Mouse (Mus musculus): ENCODE measurements around the gene Tbx6. TPM values are rescaled to one million over a fixed set of nuclear protein-coding genes. Genes with fewer than 3 reads are reported as not detected.
A peak's percentile ranks its signal among the peaks of the same experiment; 100 is the strongest.
"Not testable (repeated sequence)": the region's sequence is repeated elsewhere in the genome, so short reads cannot be mapped to it uniquely, and the experiment has no call there.

Gene Tbx6
- polyA plus RNA-seq, 1 experiment from 2014 or later, result 0.53 TPM

DNA sequence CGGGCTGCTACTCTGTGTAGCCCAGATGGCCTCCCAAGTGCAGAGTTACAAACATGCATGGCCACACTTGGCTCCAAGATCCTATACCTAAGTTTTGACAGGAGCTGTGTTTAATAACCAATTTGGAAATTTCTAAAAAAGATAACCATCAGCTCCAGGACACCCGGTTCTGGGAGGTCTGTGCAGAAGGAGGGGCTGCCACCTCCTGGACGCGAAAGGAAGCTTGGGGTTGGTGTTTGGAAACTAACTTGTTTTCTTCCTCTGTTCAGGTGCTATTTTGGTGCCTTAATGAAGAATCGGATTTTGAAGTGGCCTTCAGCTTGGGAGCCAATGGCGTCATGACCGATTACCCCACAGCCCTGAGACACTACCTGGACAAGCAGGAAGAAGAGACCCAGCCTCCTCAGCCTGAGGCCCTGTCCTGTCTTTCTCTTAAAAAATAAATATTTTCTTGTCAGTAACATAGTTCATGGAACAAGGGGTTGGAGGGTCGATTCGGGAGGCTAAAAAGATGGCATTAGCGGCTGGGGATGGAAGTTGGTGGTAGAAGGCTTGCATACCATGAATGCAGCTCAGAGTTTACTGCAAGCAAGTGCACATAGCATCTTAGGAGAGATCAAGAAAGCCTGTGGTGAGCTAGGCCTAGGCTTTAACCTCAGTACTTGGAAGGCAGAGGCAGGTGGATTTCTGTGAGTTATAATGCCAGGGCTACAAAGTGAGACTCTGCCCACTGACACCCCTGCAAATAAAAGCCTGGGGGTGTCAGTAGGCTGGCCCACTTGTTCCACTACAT is 5.9 kb upstream of the Tbx6 start:
- Histone ChIP-seq H3K4me3 (peak overlapping the region; percentile 88; the same call in 1 of the 2 replicates), H3K36me3 (peaks cover 44% of the 10 kb centered on the region), H3K27me3 (ENCODE audit: low read depth, poor library complexity, severe bottlenecking) (no peaks in the 10 kb centered on the region), H3K4me1 (peaks cover 43% of the 10 kb centered on the region), H3K27ac (peak overlapping the region; percentile 96), H3K9me3 (replicated peaks) (no peaks in the 10 kb centered on the region)
- no peak for DNase-seq (ENCODE audit: low spot score)
- WGBS, result 89% methylated on average over 10 of the region's 10 CpGs

DNA sequence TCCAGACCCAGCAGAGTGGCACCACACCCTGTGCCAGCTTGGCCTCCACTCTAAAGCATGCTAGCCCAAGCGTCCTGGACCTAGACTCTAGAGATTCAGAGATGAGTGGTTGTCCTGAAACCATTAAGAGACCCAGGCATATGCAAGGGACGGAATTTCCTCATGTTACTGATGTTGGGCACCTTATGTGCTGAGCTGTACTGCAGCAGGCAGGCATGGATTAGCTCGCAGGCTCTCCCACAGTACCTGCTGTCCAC is 5.4 kb upstream of the Tbx6 start:
- Histone ChIP-seq H3K27me3 (ENCODE audit: low read depth, poor library complexity, severe bottlenecking) (no peaks in the 10 kb centered on the region), H3K4me3 (peak overlapping the region; percentile 88)
- no peak for DNase-seq (ENCODE audit: low spot score)

GRCm38 (mm10) chr7:126776598-126777057 is 4.7 kb upstream of the Tbx6 start, which contains the start of gene Ypel3:
Gene Ypel3 (plus strand): TSS chr7:126776955.
- under 1% methylated on average over 36 of the region's 37 CpGs for WGBS

More for the DNA sequence above, 5.4 kb upstream of the Tbx6 start:
- Histone ChIP-seq H3K36me3 (peaks cover 39% of the 10 kb centered on the region), H3K27ac (peak overlapping the region; percentile 96), H3K9me3 (replicated peaks) (no peaks in the 10 kb centered on the region), H3K4me1 (peaks cover 48% of the 10 kb centered on the region)
- 67% methylated on average over 3 of the region's 3 CpGs for WGBS

DNA sequence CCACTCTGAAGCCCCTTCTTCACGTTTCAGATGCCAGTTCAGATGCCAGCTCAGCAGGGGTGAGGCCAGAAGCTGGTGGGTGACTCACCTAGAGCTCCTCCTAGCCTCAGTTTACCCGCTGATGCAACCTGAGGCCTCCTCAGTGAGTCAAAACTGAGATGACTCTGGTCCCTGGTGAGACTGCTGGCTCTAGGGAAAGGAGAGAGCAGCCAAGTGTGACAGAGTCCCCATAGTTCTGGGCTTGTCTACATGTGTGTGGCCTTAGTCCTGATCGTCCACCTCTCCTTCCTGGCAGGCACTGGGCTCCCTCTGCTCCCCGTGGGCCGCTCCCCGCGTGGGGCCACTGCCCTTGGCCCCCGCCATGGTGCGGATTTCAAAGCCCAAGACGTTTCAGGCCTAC is 3.8 kb upstream of the Tbx6 start:
- Histone ChIP-seq H3K4me3 (peak overlapping the region; percentile 88), H3K27me3 (ENCODE audit: low read depth, poor library complexity, severe bottlenecking) (no peaks in the 10 kb centered on the region), H3K36me3 (peaks cover 26% of the 10 kb centered on the region), H3K9me3 (replicated peaks) (no peaks in the 10 kb centered on the region), H3K27ac (peak overlapping the region; percentile 96), H3K4me1 (peaks cover 63% of the 10 kb centered on the region)
- no peak for DNase-seq (ENCODE audit: low spot score)
- 47% methylated on average over 10 of the region's 10 CpGs for WGBS

More at GRCm38 (mm10) chr7:126776598-126777057, 4.7 kb upstream of the Tbx6 start, which contains the start of gene Ypel3:
- peak; percentile 93 for DNase-seq (ENCODE audit: low spot score)
- Histone ChIP-seq H3K36me3 (peaks cover 33% of the 10 kb centered on the region), H3K9me3 (replicated peaks) (no peaks in the 10 kb centered on the region), H3K4me1 (peaks cover 55% of the 10 kb centered on the region), H3K4me3 (peak within 1 kb of the TSS; percentile 88), H3K27ac (peak within 1 kb of the TSS; percentile 96), H3K27me3 (ENCODE audit: low read depth, poor library complexity, severe bottlenecking) (no peaks in the 10 kb centered on the region)

GRCm38 (mm10) chr7:126778147-126778546 is 3.1 kb upstream of the Tbx6 start:
- H3K9me3 ChIP-seq (replicated peaks), result no peaks in the 10 kb centered on the region
- no peaks in the 10 kb centered on the region for H3K27me3 ChIP-seq (ENCODE audit: low read depth, poor library complexity, severe bottlenecking)
- no peak for DNase-seq (ENCODE audit: low spot score)
- peak overlapping the region; percentile 88; the same call in 1 of the 2 replicates for H3K4me3 ChIP-seq
- H3K27ac ChIP-seq, result peak overlapping the region; percentile 96; the same call in 1 of the 2 replicates
- H3K36me3 ChIP-seq, result peaks cover 26% of the 10 kb centered on the region
- 88% methylated on average over 3 of the region's 3 CpGs for WGBS
- H3K4me1 ChIP-seq, result peaks cover 70% of the 10 kb centered on the region

DNA sequence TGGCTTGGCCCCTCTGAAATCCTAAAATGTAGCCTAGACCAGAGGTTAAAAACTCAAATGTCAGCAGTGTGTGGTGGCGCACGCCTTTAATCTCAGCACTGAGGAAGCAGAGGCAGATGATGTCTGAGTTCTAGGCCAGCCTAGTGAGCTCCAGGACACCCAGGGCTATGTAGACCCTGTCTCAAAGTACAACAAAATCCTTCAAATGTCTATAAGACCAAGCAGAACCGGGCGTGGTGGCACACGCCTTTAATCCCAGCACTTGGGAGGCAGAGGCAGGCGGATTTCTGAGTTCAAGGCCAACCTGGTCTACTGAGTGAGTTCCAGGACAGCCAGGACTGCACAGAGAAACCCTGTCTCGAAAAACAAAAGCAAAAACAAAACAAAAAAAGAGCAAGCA is 2.2 kb upstream of the Tbx6 start:
- DNase-seq (ENCODE audit: low spot score); H3K4me3 ChIP-seq; H3K27me3 ChIP-seq (ENCODE audit: low read depth, poor library complexity, severe bottlenecking); H3K27ac ChIP-seq; H3K9me3 ChIP-seq (replicated peaks): not testable (repeated sequence)
- H3K4me1 ChIP-seq, result peaks cover 71% of the 10 kb centered on the region
- 90% methylated on average over 7 of the region's 7 CpGs for WGBS
- peaks cover 28% of the 10 kb centered on the region for H3K36me3 ChIP-seq

DNA sequence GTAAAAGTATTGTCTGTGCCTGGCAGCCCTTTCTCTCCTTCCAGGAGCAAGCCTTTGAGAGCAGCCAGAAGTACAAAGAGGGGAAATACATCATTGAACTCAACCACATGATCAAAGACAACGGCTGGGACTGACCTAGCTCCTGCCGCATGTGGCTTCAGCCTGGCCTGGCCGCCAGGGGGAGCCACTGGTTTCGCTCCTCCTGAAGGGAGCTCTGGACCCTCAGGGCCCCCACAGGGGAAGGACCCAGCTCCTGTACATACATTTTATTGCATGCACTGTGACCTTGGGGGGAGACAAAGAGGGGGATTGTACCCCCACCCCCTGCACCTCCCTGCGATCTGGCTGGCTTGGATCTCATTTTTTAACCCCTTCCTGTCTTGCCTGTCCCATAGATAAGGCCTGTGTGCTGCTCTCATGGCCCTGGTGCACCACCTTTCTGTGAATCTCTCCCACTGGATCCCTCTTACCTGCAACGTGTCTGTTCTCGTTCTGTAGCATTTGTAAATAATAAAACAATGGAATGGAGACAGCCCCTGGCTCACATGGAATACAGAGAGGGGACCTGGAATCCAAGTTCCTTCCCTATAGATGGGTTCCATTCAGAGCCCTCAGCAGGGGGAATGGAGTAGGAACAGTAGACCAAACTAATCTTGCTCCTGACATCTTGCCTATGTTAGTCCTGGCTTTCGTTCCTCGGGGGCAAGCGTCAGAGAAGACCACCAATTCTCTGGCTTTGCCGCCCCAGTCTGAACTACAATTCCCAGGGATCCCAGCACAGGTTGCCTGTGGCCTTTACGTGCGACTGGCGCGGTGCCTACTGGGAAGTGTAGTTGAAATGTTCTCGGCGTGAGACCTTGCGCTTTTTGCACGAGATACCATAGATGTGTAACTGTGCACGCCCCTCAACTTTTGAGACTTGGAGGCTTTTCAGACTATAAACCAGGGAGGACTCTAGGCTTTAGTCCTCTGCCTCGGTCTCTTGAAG is 1.0 kb upstream of the Tbx6 start:
- H3K4me1 ChIP-seq, result peaks cover 71% of the 10 kb centered on the region
- under 1% methylated on average over 21 of the region's 21 CpGs for WGBS
- H3K27me3 ChIP-seq (ENCODE audit: low read depth, poor library complexity, severe bottlenecking), result no peaks in the 10 kb centered on the region
- DNase-seq (ENCODE audit: low spot score), result peak; percentile 97
- no peaks in the 10 kb centered on the region for H3K9me3 ChIP-seq (replicated peaks)
- H3K36me3 ChIP-seq, result peaks cover 39% of the 10 kb centered on the region
- H3K4me3 ChIP-seq, result peak overlapping the region; percentile 57
- peak overlapping the region; percentile 82 for H3K27ac ChIP-seq

DNA sequence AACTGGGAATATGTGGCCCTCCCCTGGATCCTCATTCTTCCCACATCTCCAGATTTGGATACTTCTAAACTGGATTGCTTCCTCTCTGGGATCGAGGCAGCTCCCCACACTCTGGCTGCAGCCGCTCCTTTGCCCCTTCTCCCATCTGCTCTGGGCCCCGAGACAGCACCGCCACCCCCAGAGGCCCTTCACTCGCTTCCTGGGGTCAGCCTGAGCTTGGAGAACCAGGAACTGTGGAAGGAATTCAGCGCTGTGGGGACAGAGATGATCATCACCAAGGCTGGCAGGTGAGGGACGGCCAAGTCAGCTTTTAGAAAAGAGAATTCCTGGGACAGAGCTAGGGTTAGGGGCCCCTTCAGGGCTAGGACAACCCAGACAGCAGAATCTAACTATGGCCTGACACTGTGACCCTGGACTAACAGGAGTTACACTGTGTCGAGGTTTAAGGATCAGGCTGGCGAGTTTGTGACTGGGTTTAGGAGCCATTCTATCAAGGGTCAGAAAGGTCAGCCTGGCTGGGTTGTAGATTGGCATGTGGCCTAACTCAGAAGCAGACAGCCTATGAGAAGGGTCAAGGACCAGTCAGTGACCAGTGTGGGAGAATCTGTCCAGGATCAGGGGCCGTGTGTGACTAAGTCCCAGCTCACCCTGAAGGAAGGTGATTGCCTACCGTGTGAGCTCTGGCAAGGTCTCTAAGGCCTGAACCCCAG is 533 bp downstream of the Tbx6 start:
- peaks cover 56% of the 10 kb centered on the region for H3K4me1 ChIP-seq
- 23% methylated on average over 11 of the region's 11 CpGs for WGBS
- H3K4me3 ChIP-seq, result peak overlapping the region; percentile 57
- peaks cover 52% of the 10 kb centered on the region for H3K36me3 ChIP-seq
- H3K27ac ChIP-seq, result peak overlapping the region; percentile 82
- DNase-seq (ENCODE audit: low spot score), result no peak
- no peaks in the 10 kb centered on the region for H3K27me3 ChIP-seq (ENCODE audit: low read depth, poor library complexity, severe bottlenecking)
- H3K9me3 ChIP-seq (replicated peaks), result no peaks in the 10 kb centered on the region

DNA sequence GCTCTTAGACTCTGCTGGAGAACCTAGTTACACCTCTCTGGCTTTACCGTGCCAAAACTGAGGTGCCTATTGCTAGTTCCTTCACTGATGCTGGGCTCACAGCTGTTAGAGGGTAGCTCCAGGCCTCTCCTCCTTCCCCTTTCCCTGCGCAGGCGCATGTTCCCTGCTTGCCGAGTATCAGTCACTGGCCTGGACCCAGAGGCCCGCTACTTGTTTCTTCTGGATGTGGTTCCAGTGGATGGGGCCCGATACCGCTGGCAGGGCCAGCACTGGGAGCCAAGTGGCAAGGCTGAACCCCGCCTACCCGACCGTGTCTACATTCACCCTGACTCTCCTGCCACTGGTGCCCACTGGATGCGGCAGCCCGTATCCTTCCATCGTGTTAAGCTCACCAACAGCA is 1.4 kb downstream of the Tbx6 start:
- Histone ChIP-seq H3K4me1 (peaks cover 47% of the 10 kb centered on the region), H3K27me3 (ENCODE audit: low read depth, poor library complexity, severe bottlenecking) (no peaks in the 10 kb centered on the region), H3K4me3 (no peak overlapping the region), H3K9me3 (replicated peaks) (no peaks in the 10 kb centered on the region), H3K36me3 (peaks cover 60% of the 10 kb centered on the region), H3K27ac (no peak overlapping the region)
- no peak for DNase-seq (ENCODE audit: low spot score)
- 79% methylated on average over 13 of the region's 13 CpGs for WGBS

DNA sequence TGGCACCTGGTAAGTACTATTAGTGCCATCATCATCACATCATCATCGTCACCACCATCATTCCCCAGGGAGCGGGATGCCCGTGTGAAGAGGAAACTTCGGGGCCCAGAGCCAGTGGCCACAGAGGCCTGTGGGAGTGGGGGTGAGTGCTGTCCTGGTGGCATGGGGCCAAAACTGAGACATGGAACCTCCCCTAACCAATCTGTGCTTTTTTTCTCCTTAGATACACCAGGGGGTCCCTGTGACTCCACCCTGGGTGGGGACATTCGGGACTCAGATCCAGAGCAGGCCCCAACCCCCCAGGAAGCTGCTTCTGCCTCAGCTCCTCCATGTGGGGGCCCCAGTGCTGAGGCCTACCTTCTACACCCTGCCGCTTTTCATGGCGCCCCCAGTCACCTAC is 3.2 kb downstream of the Tbx6 start:
- H3K9me3 ChIP-seq (replicated peaks), result no peaks in the 10 kb centered on the region
- H3K27me3 ChIP-seq (ENCODE audit: low read depth, poor library complexity, severe bottlenecking), result no peaks in the 10 kb centered on the region
- peaks cover 37% of the 10 kb centered on the region for H3K4me1 ChIP-seq
- DNase-seq (ENCODE audit: low spot score), result no peak
- no peak overlapping the region for H3K27ac ChIP-seq
- no peak overlapping the region for H3K4me3 ChIP-seq
- 70% methylated on average over 7 of the region's 7 CpGs for WGBS
- peaks cover 67% of the 10 kb centered on the region for H3K36me3 ChIP-seq

DNA sequence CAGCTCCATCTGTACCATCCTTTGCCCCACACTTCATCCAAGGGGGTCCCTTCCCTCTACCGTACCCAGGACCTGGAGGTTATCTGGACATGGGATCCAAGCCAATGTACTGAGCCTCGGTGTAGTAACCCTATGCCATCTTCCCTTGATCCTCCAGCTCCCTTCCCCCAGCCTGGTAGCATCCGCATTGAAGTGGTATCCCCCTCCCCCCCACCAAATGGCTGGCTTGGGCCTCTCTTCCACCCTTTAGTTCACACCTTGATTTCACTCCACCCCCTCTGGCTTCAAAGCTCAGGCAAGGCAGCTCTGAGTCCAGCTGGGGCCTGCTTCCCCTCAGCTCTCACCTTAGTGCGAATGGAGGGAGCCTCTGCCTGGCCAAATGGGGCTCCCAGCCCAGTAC is 3.8 kb downstream of the Tbx6 start:
- Histone ChIP-seq H3K4me3 (no peak overlapping the region), H3K27me3 (ENCODE audit: low read depth, poor library complexity, severe bottlenecking) (no peaks in the 10 kb centered on the region), H3K4me1 (peaks cover 31% of the 10 kb centered on the region), H3K36me3 (peaks cover 73% of the 10 kb centered on the region), H3K9me3 (replicated peaks) (no peaks in the 10 kb centered on the region), H3K27ac (no peak overlapping the region)
- DNase-seq (ENCODE audit: low spot score), result no peak
- WGBS, result 41% methylated on average over 4 of the region's 4 CpGs

- peaks cover 83% of the 10 kb centered on the region for H3K36me3 ChIP-seq
- WGBS, result 91% methylated on average over 14 of the region's 14 CpGs
- peaks cover 29% of the 10 kb centered on the region for H3K4me1 ChIP-seq
- H3K9me3 ChIP-seq (replicated peaks), result no peaks in the 10 kb centered on the region
- DNase-seq (ENCODE audit: low spot score), result no peak
- no peak overlapping the region for H3K27ac ChIP-seq
- H3K27me3 ChIP-seq (ENCODE audit: low read depth, poor library complexity, severe bottlenecking), result no peaks in the 10 kb centered on the region
- H3K4me3 ChIP-seq, result no peak overlapping the region
These were observed 4.9 kb downstream of the Tbx6 start for GRCm38 (mm10) chr7:126786142-126786541.
